Mouse (Mus musculus) liver, embryonic 11.5 days (tissue): ENCODE data around the gene Ralgps1. TPM values are rescaled to one million over a fixed set of nuclear protein-coding genes. Genes with fewer than 3 reads are reported as not detected.

Experiments
- ATAC-seq: fragments of 200-750 bp; cut with Nextera tagmentation; replicated peaks from 2 replicates; pipeline ENCODE4 v1.8.0; 2017; ENCODE audit warnings: moderate number of reproducible peaks, mild to moderate bottlenecking, moderate TSS enrichment, moderate library complexity; ENCODE audit not compliant: low FRiP score
- DNase-seq: peaks from one replicate; pipeline ENCODE4 v3.0.0-alpha.2; 2017; ENCODE audit warnings: low spot score
- H3K27ac ChIP-seq: fragments of 300-500 bp; sonication (generic); 2 replicates; pipeline ENCODE4 v1.5.1; 2014; ENCODE audit warnings: mild to moderate bottlenecking, low read depth, low read length, control low read depth
- H3K27me3 ChIP-seq: fragments of 300-500 bp; sonication (generic); replicated peaks from 2 replicates; pipeline ENCODE4 v1.6.1; 2014; ENCODE audit warnings: low read length, mixed read lengths; ENCODE audit not compliant: control insufficient read depth, insufficient read depth
- H3K36me3 ChIP-seq: fragments of 300-500 bp; sonication (generic); 2 replicates; pipeline ENCODE4 v1.6.1; 2014; ENCODE audit warnings: mild to moderate bottlenecking, low read length, moderate library complexity, mixed read lengths; ENCODE audit not compliant: control insufficient read depth, insufficient read depth
- H3K4me1 ChIP-seq: fragments of 300-500 bp; sonication (generic); replicated peaks from 2 replicates; pipeline ENCODE4 v1.6.1; 2014; ENCODE audit warnings: low read length, mixed read lengths; ENCODE audit not compliant: control insufficient read depth, insufficient read depth
- H3K4me2 ChIP-seq: fragments of 300-500 bp; sonication (generic); 2 replicates; pipeline ENCODE4 v1.6.1; 2014; ENCODE audit warnings: mild to moderate bottlenecking, control low read depth, moderate library complexity
- H3K4me3 ChIP-seq: fragments of 300-500 bp; sonication (generic); 2 replicates; pipeline ENCODE4 v1.5.1; 2014; ENCODE audit warnings: low read depth, low read length, control low read depth
- H3K9ac ChIP-seq: fragments of 300-500 bp; sonication (generic); 2 replicates; pipeline ENCODE4 v1.6.1; 2014; ENCODE audit warnings: low read depth, low read length, control low read depth
- H3K9me3 ChIP-seq: fragments of 300-500 bp; sonication (generic); 2 replicates; pipeline ENCODE4 v1.6.1; 2016; ENCODE audit warnings: low read length, inconsistent platforms, mixed read lengths; ENCODE audit not compliant: control insufficient read depth
- WGBS: fragments of 180-500 bp; shearing (Covaris S2); extraction: QIAGEN DNeasy Blood & Tissue Kit; methylation state at CpG from one replicate; pipeline ENCODE4 v1.1.7; 2014; 5-methylcytosine and 5-hydroxymethylcytosine counted together
- polyA plus RNA-seq: library from polyadenylated mRNA; unstranded; fragments of >200 nt; fragmentation: Nextera tagmentation; extraction: Ambion mirVana; gene quantifications from 2 replicates; pipeline ENCODE4 v1.2.1, GENCODE M21; 2014

Ralgps1 gene
- polyA plus RNA-seq, 1 experiment from 2014 or later = 3.0 TPM

- Histone ChIP-seq H3K9ac (no peak overlapping the region), H3K4me3 (no peak overlapping the region), H3K4me1 (no peaks in the 10 kb centered on the region), H3K4me2 (no peak overlapping the region), H3K9me3 (no peaks in the 10 kb centered on the region), H3K36me3 (no peaks in the 10 kb centered on the region), H3K27ac (no peak overlapping the region), H3K27me3 (no peaks in the 10 kb centered on the region)
- ATAC-seq (no peak), DNase-seq (no peak)
- WGBS = 74% methylated on average over 5 of the region's 5 CpGs
Observed at GRCm38 (mm10) chr2:33346749-33347148, 24.5 kb downstream of the Ralgps1 start.

DNA sequence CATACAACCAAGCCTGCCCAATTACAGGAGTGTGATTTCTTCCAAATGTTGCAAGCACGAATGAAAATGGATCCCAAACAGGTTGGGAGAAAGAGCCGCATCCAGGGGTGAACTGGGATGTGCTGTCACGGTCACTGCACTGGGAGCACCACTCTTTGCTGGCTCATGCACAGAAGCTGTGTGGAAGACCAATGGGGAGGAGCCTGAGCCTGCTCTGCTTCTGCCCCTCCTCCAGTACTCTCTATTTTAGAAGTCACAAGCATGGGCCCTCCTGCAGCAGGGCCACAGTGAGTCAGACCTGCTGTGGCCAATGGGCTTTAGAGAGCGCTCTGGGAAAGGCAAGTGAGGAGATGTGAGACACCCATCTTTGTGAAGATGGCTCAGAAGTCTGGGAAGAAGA, 25.3 kb downstream of the Ralgps1 start:
- no peak for ATAC-seq
- Histone ChIP-seq H3K27ac (no peak overlapping the region), H3K4me3 (no peak overlapping the region), H3K4me1 (no peaks in the 10 kb centered on the region), H3K9ac (no peak overlapping the region), H3K4me2 (no peak overlapping the region), H3K27me3 (no peaks in the 10 kb centered on the region), H3K9me3 (no peaks in the 10 kb centered on the region), H3K36me3 (no peaks in the 10 kb centered on the region)
- DNase-seq = no peak
- WGBS = 78% methylated on average over 4 of the region's 4 CpGs

GRCm38 (mm10) chr2:33345475-33345874, 25.8 kb downstream of the Ralgps1 start:
- WGBS = 49% methylated on average over 6 of the region's 6 CpGs

GRCm38 (mm10) chr2:33343413-33343812, 27.9 kb downstream of the Ralgps1 start:
- WGBS = 72% methylated on average over 3 of the region's 3 CpGs
- Histone ChIP-seq H3K36me3 (no peaks in the 10 kb centered on the region), H3K27me3 (no peaks in the 10 kb centered on the region), H3K4me3 (no peak overlapping the region), H3K27ac (no peak overlapping the region), H3K9ac (no peak overlapping the region), H3K4me2 (no peak overlapping the region), H3K4me1 (no peaks in the 10 kb centered on the region), H3K9me3 (no peaks in the 10 kb centered on the region)
- DNase-seq (no peak), ATAC-seq (no peak)

More at GRCm38 (mm10) chr2:33345475-33345874, 25.8 kb downstream of the Ralgps1 start:
- Histone ChIP-seq H3K27me3 (no peaks in the 10 kb centered on the region), H3K27ac (no peak overlapping the region), H3K4me3 (no peak overlapping the region), H3K9ac (no peak overlapping the region), H3K4me1 (no peaks in the 10 kb centered on the region), H3K36me3 (no peaks in the 10 kb centered on the region), H3K9me3 (no peaks in the 10 kb centered on the region), H3K4me2 (no peak overlapping the region)
- ATAC-seq (no peak), DNase-seq (no peak)

- 79% methylated on average over 4 of the region's 4 CpGs for WGBS
- ATAC-seq (no peak), DNase-seq (no peak)
- Histone ChIP-seq H3K36me3 (no peaks in the 10 kb centered on the region), H3K4me2 (no peak overlapping the region), H3K9me3 (no peaks in the 10 kb centered on the region), H3K4me3 (no peak overlapping the region), H3K4me1 (no peaks in the 10 kb centered on the region), H3K27me3 (no peaks in the 10 kb centered on the region), H3K9ac (no peak overlapping the region), H3K27ac (no peak overlapping the region)
Observed at GRCm38 (mm10) chr2:33342148-33342547, 29.1 kb downstream of the Ralgps1 start.

DNA sequence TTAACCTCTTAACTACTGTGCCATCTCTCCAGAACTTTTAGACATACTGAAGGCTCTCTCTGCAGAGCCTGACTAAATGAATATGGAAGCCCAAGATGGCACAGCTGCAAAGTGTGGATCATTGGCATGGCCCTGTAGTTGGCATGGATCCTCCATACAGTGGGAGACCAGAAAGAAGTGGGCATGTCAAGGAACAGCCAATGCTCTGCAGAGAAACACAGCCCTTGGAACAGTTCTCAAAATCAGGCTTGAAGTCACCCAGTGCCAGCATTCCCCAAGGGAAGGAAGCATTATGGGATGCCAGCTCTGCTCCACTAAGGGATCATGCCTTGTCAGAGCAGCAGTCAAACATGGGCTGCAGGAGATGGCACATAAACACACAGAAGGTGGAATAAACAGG, 35.5 kb downstream of the Ralgps1 start:
- no peak for DNase-seq
- ATAC-seq = no peak

GRCm38 (mm10) chr2:33329622-33330021, 41.7 kb downstream of the Ralgps1 start:
- no peaks in the 10 kb centered on the region for H3K9me3 ChIP-seq
- H3K27me3 ChIP-seq = no peaks in the 10 kb centered on the region
- 66% methylated on average over 2 of the region's 3 CpGs for WGBS
- no peaks in the 10 kb centered on the region for H3K36me3 ChIP-seq
- no peaks in the 10 kb centered on the region for H3K4me1 ChIP-seq
- no peak overlapping the region for H3K27ac ChIP-seq
- no peak overlapping the region for H3K4me2 ChIP-seq
- DNase-seq (no peak), ATAC-seq (no peak)
- H3K9ac ChIP-seq = no peak overlapping the region
- H3K4me3 ChIP-seq = no peak overlapping the region

More for the DNA sequence above, 35.5 kb downstream of the Ralgps1 start:
- H3K4me3 ChIP-seq = no peak overlapping the region
- H3K27me3 ChIP-seq = no peaks in the 10 kb centered on the region
- H3K4me1 ChIP-seq = no peaks in the 10 kb centered on the region
- H3K4me2 ChIP-seq = no peak overlapping the region
- no peak overlapping the region for H3K27ac ChIP-seq
- no peaks in the 10 kb centered on the region for H3K36me3 ChIP-seq
- no peak overlapping the region for H3K9ac ChIP-seq
- H3K9me3 ChIP-seq = no peaks in the 10 kb centered on the region

DNA sequence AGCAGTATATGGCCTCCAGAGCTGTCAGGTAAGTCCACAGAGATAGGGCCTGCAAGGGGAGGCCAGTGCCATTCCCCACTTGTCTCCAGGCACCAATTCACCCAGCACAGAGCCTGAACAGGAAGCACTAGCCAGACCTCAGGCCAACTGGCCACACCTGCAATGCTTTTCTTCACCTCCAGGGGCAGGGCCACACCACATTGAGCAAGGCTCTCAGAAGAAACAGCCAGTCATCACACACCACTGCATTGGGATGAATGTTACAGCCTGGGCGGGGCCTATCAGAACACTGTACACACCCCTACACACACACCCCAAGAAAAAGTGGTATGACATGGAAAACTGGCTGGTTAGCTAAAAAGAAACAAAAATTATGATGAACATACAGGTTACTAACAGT, 42.3 kb downstream of the Ralgps1 start:
- Histone ChIP-seq H3K9ac (no peak overlapping the region), H3K9me3 (no peaks in the 10 kb centered on the region), H3K4me3 (no peak overlapping the region), H3K4me1 (no peaks in the 10 kb centered on the region), H3K27me3 (no peaks in the 10 kb centered on the region), H3K4me2 (no peak overlapping the region), H3K36me3 (no peaks in the 10 kb centered on the region), H3K27ac (no peak overlapping the region)
- ATAC-seq (peak; percentile 69), DNase-seq (peak; percentile 49)
- 59% methylated on average over 1 of the region's 1 CpGs for WGBS

GRCm38 (mm10) chr2:33325359-33325758, 45.9 kb downstream of the Ralgps1 start:
- Histone ChIP-seq H3K27me3 (no peaks in the 10 kb centered on the region), H3K36me3 (no peaks in the 10 kb centered on the region), H3K9me3 (no peaks in the 10 kb centered on the region), H3K4me3 (no peak overlapping the region), H3K9ac (no peak overlapping the region), H3K4me1 (no peaks in the 10 kb centered on the region), H3K4me2 (no peak overlapping the region), H3K27ac (no peak overlapping the region; the same call in 1 of the 2 replicates)
- ATAC-seq (no peak), DNase-seq (no peak)
- WGBS = 72% methylated on average over 3 of the region's 3 CpGs
